Mouse (Mus musculus) limb, embryonic 14.5 days (tissue): ENCODE measurements at regions not wholly inside any gene's neighbourhood (a gene's known extent, or its start where the extent isn't known, plus 50 kb on each side); places are given as distances from the start of the nearest gene placed in this dataset.

Experiments used
- ATAC-seq: fragments of 200-750 bp; cut with Nextera tagmentation; 2 replicates; pipeline ENCODE4 v1.8.0; 2017; ENCODE audit warnings: low read depth, moderate number of reproducible peaks, moderate TSS enrichment; ENCODE audit not compliant: low FRiP score
- DNase-seq: peaks from one replicate; pipeline ENCODE4 v3.0.0-alpha.2; 2015; ENCODE audit warnings: low spot score
- H3K27ac ChIP-seq: fragments of 300-500 bp; sonication (generic); replicated peaks from 2 replicates; pipeline ENCODE4 v1.5.1; 2014; ENCODE audit warnings: low read depth, mild to moderate bottlenecking, low read length, moderate library complexity, mixed read lengths
- H3K27me3 ChIP-seq: fragments of 300-500 bp; sonication (generic); 2 replicates; pipeline ENCODE4 v1.6.1; 2014; ENCODE audit warnings: low read length, mixed read lengths; ENCODE audit not compliant: control insufficient read depth, insufficient read depth
- H3K36me3 ChIP-seq: fragments of 300-500 bp; sonication (generic); 2 replicates; pipeline ENCODE4 v1.6.1; 2014; ENCODE audit warnings: mild to moderate bottlenecking, low read length, moderate library complexity, mixed read lengths; ENCODE audit not compliant: control insufficient read depth, insufficient read depth
- H3K4me1 ChIP-seq: fragments of 300-500 bp; sonication (generic); 2 replicates; pipeline ENCODE4 v1.6.1; 2014; ENCODE audit warnings: antibody characterized with exemption, low read length, mixed read lengths; ENCODE audit not compliant: control insufficient read depth, insufficient read depth
- H3K4me2 ChIP-seq: fragments of 300-500 bp; sonication (generic); replicated peaks from 2 replicates; pipeline ENCODE4 v1.6.1; 2014; ENCODE audit warnings: low read depth, mild to moderate bottlenecking, low read length, moderate library complexity; ENCODE audit not compliant: severe bottlenecking
- H3K4me3 ChIP-seq: fragments of 300-500 bp; sonication (generic); replicated peaks from 2 replicates; pipeline ENCODE4 v1.5.1; 2014; ENCODE audit warnings: low read length
- H3K9ac ChIP-seq: fragments of 300-500 bp; sonication (generic); 2 replicates; pipeline ENCODE4 v1.6.1; 2014; ENCODE audit warnings: mild to moderate bottlenecking, low read depth, low read length, moderate library complexity; ENCODE audit not compliant: severe bottlenecking
- H3K9me3 ChIP-seq: fragments of 300-500 bp; sonication (generic); 2 replicates; pipeline ENCODE4 v1.6.1; 2016; ENCODE audit warnings: low read length; ENCODE audit not compliant: control insufficient read depth
- POLR2A ChIP-seq: fragments of 200-500 bp; IDR thresholded peaks from 2 replicates; pipeline ENCODE4 v1.8.0; 2012; ENCODE audit warnings: inconsistent platforms, mild to moderate bottlenecking, moderate library complexity, borderline replicate concordance; ENCODE audit not compliant: insufficient read depth, insufficient read length; ENCODE audit errors: extremely low read depth
- WGBS: fragments of 180-500 bp; shearing (Covaris S2); extraction: QIAGEN DNeasy Blood & Tissue Kit; methylation state at CpG from one replicate; pipeline ENCODE4 v1.1.7; 2014; 5-methylcytosine and 5-hydroxymethylcytosine counted together

DNA sequence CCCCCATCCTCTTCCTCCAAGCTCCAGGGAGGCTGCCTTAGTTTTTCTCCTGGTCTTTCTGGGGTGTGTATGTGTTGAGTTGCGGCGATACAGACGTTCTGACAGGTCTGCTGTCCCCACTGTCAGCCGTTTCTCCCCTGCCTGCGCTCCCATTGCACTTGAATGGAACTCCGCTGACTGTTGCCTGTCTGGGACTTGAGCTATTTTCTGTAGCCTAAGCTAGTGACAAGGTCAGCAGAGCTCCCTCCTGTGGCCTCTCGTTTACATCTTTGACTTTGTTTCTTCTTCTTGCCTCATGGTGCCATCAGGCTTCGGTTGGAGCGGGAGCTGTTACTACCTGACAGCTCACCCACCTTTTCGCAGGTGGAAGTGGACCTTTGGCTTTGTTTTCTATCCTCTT, 89.0 kb upstream of the 4931429L15Rik start:
- Histone ChIP-seq H3K27me3 (no peaks in the 10 kb centered on the region), H3K4me3 (no peak overlapping the region), H3K27ac (no peak overlapping the region), H3K4me2 (no peak overlapping the region), H3K4me1 (peaks cover 2% of the 10 kb centered on the region; the same call in 1 of the 2 replicates), H3K9ac (no peak overlapping the region), H3K36me3 (no peaks in the 10 kb centered on the region), H3K9me3 (peaks cover 3% of the 10 kb centered on the region)
- DNase-seq (no peak), ATAC-seq (no peak)
- WGBS, result 77% methylated on average over 10 of the region's 10 CpGs
- no peak for TF ChIP-seq POLR2A

DNA sequence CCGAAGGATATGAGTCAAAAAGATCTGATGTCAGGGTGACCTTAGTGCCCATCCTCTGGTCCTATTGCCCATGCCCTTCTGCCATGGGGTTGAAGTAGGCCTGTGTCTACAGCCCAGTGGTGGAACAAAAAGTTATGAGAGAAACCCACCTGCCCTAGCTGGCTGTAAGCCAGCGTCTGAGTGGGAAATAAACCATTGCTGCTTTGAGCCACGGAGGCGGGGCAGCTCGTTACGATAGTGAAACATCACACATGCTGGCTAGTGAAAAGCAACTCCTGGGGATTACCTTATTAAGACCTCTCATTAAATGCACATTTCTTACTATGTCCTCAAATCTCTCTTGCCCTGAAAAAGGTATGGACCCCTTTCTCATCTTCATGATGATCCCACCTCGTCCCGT, 86.8 kb upstream of the 4931429L15Rik start:
- 26% methylated on average over 8 of the region's 8 CpGs for WGBS
- DNase-seq (no peak), ATAC-seq (no peak)
- Histone ChIP-seq H3K27ac (no peak overlapping the region), H3K9me3 (no peaks in the 10 kb centered on the region; the same call in 1 of the 2 replicates), H3K4me3 (no peak overlapping the region), H3K4me2 (no peak overlapping the region), H3K27me3 (no peaks in the 10 kb centered on the region), H3K9ac (no peak overlapping the region), H3K4me1 (peaks cover 2% of the 10 kb centered on the region; the same call in 1 of the 2 replicates), H3K36me3 (no peaks in the 10 kb centered on the region)
- no peak for TF ChIP-seq POLR2A

DNA sequence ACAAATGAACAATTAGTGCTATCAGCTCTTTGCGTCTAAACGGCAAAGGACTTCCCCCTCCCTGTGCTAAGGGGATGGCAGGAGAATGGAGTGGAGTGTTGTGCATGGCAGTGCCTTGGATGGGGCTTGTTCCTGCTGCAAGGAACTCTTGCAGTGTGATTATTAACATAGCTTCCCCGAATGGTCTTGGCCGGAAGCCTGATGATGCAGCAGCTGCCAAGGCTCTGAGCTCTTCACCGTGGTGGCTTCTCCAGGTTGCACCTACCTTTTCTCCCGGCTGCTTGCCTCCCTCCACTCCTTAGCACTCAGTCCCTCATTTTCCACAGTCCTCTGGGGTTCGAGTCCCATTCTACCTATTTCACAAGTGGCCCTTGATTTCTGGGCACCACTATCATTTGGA, 76.8 kb upstream of the 4931429L15Rik start:
- 78% methylated on average over 7 of the region's 7 CpGs for WGBS
- H3K9ac ChIP-seq, result no peak overlapping the region
- no peak overlapping the region for H3K4me3 ChIP-seq
- no peak overlapping the region for H3K4me2 ChIP-seq
- H3K36me3 ChIP-seq, result no peaks in the 10 kb centered on the region
- TF ChIP-seq POLR2A, result no peak
- ATAC-seq (no peak), DNase-seq (no peak)
- peaks cover 7% of the 10 kb centered on the region; the same call in 1 of the 2 replicates for H3K27me3 ChIP-seq
- no peaks in the 10 kb centered on the region for H3K4me1 ChIP-seq
- H3K9me3 ChIP-seq, result no peaks in the 10 kb centered on the region
- H3K27ac ChIP-seq, result no peak overlapping the region

DNA sequence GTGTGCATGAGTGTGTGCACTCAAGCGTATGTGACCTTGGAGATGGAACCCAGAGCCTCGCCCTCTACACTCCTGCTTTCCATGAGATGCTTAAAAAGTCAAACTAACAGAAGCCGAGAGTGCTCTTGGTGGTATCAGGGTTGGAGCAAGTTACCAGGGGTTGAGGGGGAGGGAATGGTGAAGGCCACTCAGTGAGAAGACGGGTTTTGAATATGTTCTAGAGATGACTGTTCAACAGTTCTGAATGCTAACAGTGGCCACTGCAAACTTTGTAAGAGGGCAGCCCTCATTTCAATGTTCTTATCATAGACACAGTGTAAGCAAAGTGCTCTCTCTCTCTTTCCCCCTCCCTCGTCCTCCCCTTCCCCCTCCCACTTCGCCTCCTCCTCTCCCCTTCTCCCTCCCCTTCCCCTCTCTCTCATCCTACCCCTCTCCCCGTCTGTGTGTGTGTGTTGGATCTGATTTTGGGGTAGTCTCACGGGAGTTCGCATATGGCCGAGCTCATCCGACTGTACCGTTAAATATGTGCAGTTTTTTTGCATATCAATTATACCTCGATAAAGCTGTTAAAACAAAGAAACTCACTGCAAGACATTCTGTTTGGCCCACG, 75.5 kb upstream of the 4931429L15Rik start:
- 57% methylated on average over 14 of the region's 14 CpGs for WGBS
- Histone ChIP-seq H3K4me2 (no peak overlapping the region), H3K4me1 (no peaks in the 10 kb centered on the region), H3K36me3 (no peaks in the 10 kb centered on the region), H3K27ac (no peak overlapping the region), H3K9me3 (no peaks in the 10 kb centered on the region), H3K4me3 (no peak overlapping the region), H3K9ac (no peak overlapping the region), H3K27me3 (peaks cover 7% of the 10 kb centered on the region; the same call in 1 of the 2 replicates)
- ATAC-seq (no peak), DNase-seq (no peak)
- TF ChIP-seq POLR2A, result no peak

DNA sequence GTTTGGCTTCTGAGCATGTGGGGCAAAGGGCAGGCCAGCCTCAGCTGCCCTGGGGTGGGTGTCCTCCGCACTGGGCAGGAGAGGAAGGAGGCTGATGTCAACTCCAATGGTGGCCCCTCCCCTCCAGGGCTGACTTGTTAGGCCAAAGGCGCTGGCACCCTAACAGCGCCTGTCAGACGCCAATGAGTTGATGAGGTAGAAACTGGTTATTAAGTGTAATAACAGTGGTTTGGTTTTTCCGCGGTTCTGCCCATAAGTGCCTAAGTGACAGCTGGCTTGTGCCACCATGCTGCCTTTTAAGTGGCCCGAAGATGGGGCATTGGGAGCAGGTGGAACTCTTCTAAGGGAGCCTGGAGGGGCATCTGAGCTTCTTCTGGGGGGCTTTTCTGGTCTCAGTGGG, 74.5 kb upstream of the 4931429L15Rik start:
- no peak overlapping the region for H3K9ac ChIP-seq
- ATAC-seq, result no peak
- H3K9me3 ChIP-seq, result no peaks in the 10 kb centered on the region
- H3K36me3 ChIP-seq, result no peaks in the 10 kb centered on the region
- H3K4me1 ChIP-seq, result peaks cover 3% of the 10 kb centered on the region; the same call in 1 of the 2 replicates
- H3K4me3 ChIP-seq, result no peak overlapping the region
- 61% methylated on average over 7 of the region's 7 CpGs for WGBS
- TF ChIP-seq POLR2A, result no peak
- H3K4me2 ChIP-seq, result no peak overlapping the region
- no peak for DNase-seq
- no peak overlapping the region for H3K27ac ChIP-seq
- peaks cover 7% of the 10 kb centered on the region; the same call in 1 of the 2 replicates for H3K27me3 ChIP-seq
